Mouse (Mus musculus) myocyte (in vitro differentiated cells): ENCODE measurements around the gene Mfsd11. TPM values are rescaled to one million over a fixed set of nuclear protein-coding genes. Genes with fewer than 3 reads are reported as not detected.

Source experiments
- H3K27me3 ChIP-seq: one replicate; pipeline ENCODE4 v1.6.1; 2011; ENCODE audit not compliant: control insufficient read depth, insufficient read depth, insufficient read length
- H3K36me3 ChIP-seq: one replicate; pipeline ENCODE4 v1.6.1; 2011; ENCODE audit not compliant: control insufficient read depth, insufficient read depth
- H3K4me2 ChIP-seq: one replicate; pipeline ENCODE4 v1.6.1; 2011; ENCODE audit warnings: low read depth, control low read depth
- H3K4me3 ChIP-seq: one replicate; pipeline ENCODE4 v1.5.1; 2011; ENCODE audit warnings: mild to moderate bottlenecking, control low read depth, moderate library complexity
- H3K79me2 ChIP-seq: one replicate; pipeline ENCODE4 v1.6.1; 2011; ENCODE audit not compliant: control insufficient read depth, insufficient read depth
- H3ac ChIP-seq: one replicate; pipeline ENCODE4 v1.6.1; 2011; ENCODE audit not compliant: control insufficient read depth, insufficient read length
- CEBPB ChIP-seq: IDR thresholded peaks from 2 replicates; pipeline ENCODE4 v1.6.1; 2011; ENCODE audit warnings: mild to moderate bottlenecking, moderate library complexity; ENCODE audit not compliant: poor library complexity, insufficient read depth, severe bottlenecking
- E2F4 ChIP-seq: IDR thresholded peaks from one replicate; pipeline ENCODE4 v1.6.1; 2011; ENCODE audit warnings: mild to moderate bottlenecking, control low read depth, moderate library complexity; ENCODE audit not compliant: insufficient read depth
- MAX ChIP-seq: IDR thresholded peaks from one replicate; pipeline ENCODE4 v1.6.1; 2011; ENCODE audit warnings: low read depth, mild to moderate bottlenecking, control low read depth
- MYOD1 ChIP-seq, 3 experiments: IDR thresholded peaks; one replicate each; pipeline ENCODE4 v1.6.1; 2011; ENCODE audit warnings: control low read depth in 2 of 3, low read depth in 2 of 3, mild to moderate bottlenecking in 2 of 3, moderate library complexity in 1 of 3; ENCODE audit not compliant: insufficient read length in 2 of 3, control insufficient read depth in 1 of 3
- MYOG ChIP-seq, 3 experiments: IDR thresholded peaks; one replicate each; pipeline ENCODE4 v1.6.1; 2011; ENCODE audit warnings: control low read depth in 2 of 3, low read depth in 2 of 3, mild to moderate bottlenecking in 2 of 3; ENCODE audit not compliant: insufficient read length in 2 of 3, control insufficient read depth in 1 of 3, insufficient read depth in 1 of 3
- POLR2A ChIP-seq: IDR thresholded peaks from one replicate; pipeline ENCODE4 v1.6.1; 2011; ENCODE audit warnings: low read depth, mild to moderate bottlenecking, control low read depth, moderate library complexity; ENCODE audit not compliant: insufficient read length
- POLR2AphosphoS2 ChIP-seq: IDR thresholded peaks from one replicate; pipeline ENCODE4 v1.6.1; 2011; ENCODE audit warnings: low read depth, control low read depth; ENCODE audit not compliant: insufficient read length
- REST ChIP-seq: IDR thresholded peaks from one replicate; pipeline ENCODE4 v1.6.1; 2011; ENCODE audit warnings: mild to moderate bottlenecking, control low read depth, moderate library complexity; ENCODE audit not compliant: insufficient read depth, insufficient read length
- SRF ChIP-seq: IDR thresholded peaks from one replicate; pipeline ENCODE4 v1.6.1; 2011; ENCODE audit warnings: low read depth; ENCODE audit not compliant: control insufficient read depth, insufficient read length
- TCF12 ChIP-seq: IDR thresholded peaks from one replicate; pipeline ENCODE4 v1.6.1; 2011; ENCODE audit warnings: mild to moderate bottlenecking, control low read depth; ENCODE audit not compliant: poor library complexity, insufficient read depth, severe bottlenecking
- TCF3 ChIP-seq: IDR thresholded peaks from one replicate; pipeline ENCODE4 v1.6.1; 2011; ENCODE audit warnings: low read depth, control low read depth; ENCODE audit not compliant: insufficient read length
- USF1 ChIP-seq: IDR thresholded peaks from one replicate; pipeline ENCODE4 v1.6.1; 2011; ENCODE audit warnings: low read depth, mild to moderate bottlenecking, control low read depth, moderate library complexity
- polyA plus RNA-seq: library from polyadenylated mRNA; unstranded; fragments of >200 nt; fragmentation: generic; extraction: Trizol; gene quantifications from one replicate; pipeline ENCODE4 v1.2.1, GENCODE M21; 2012; ENCODE audit warnings: missing spikeins

The Mfsd11 gene
- polyA plus RNA-seq, result 40.0 TPM

GRCm38 (mm10) chr11:116852291-116852890 is at the start of gene Mfsd11:
Mfsd11 (plus strand) TSS chr11:116852440.
- H3K36me3 ChIP-seq, result peaks cover 39% of the 10 kb centered on the region
- peak within 1 kb of the TSS; percentile 92 for H3K4me2 ChIP-seq
- TF ChIP-seq CEBPB (no peak), POLR2AphosphoS2 (peak; percentile 43), POLR2A (peak; percentile 21)

DNA sequence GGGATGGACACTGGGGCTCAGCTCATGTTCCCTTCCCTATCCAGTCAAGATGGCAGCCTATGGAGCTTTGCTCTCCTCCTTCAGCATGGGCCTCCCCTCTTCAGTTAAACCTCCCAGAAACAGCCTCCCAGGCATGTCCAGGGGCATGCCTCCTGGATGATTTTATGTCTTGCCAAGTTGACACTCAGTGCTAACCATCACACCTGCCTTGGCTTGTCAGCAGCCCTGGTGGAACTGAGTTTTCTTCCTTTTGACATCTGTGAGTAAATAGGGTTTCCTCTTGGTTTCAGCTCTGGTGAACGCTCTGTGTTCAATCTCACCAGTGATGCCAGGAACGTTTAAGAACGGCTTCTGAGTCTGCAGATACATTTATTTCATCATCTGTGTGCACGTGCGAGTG is 49.5 kb upstream of the Mfsd11 start:
- no peak overlapping the region for H3K4me2 ChIP-seq
- no peak overlapping the region for H3K4me3 ChIP-seq
- TF ChIP-seq TCF12, result no peak
- TF ChIP-seq MYOD1 (IDR thresholded peaks at IDR 0.05; ENCODE audit: control insufficient read depth in 1 of 3, insufficient read length in 2 of 3, low read depth in 2 of 3), result peak; percentile 87 to 92 (median 91)
- TF ChIP-seq POLR2AphosphoS2, result peak; percentile 78
- H3K36me3 ChIP-seq, result no peaks in the 10 kb centered on the region
- H3ac ChIP-seq, result no peak overlapping the region
- no peaks in the 10 kb centered on the region for H3K79me2 ChIP-seq
- no peaks in the 10 kb centered on the region for H3K27me3 ChIP-seq

More at GRCm38 (mm10) chr11:116852291-116852890, at the start of gene Mfsd11:
- no peaks in the 10 kb centered on the region for H3K27me3 ChIP-seq
- H3K79me2 ChIP-seq, result peaks cover 64% of the 10 kb centered on the region
- H3K4me3 ChIP-seq, result peak within 1 kb of the TSS; percentile 97
- H3ac ChIP-seq, result peak within 1 kb of the TSS; percentile 62

DNA sequence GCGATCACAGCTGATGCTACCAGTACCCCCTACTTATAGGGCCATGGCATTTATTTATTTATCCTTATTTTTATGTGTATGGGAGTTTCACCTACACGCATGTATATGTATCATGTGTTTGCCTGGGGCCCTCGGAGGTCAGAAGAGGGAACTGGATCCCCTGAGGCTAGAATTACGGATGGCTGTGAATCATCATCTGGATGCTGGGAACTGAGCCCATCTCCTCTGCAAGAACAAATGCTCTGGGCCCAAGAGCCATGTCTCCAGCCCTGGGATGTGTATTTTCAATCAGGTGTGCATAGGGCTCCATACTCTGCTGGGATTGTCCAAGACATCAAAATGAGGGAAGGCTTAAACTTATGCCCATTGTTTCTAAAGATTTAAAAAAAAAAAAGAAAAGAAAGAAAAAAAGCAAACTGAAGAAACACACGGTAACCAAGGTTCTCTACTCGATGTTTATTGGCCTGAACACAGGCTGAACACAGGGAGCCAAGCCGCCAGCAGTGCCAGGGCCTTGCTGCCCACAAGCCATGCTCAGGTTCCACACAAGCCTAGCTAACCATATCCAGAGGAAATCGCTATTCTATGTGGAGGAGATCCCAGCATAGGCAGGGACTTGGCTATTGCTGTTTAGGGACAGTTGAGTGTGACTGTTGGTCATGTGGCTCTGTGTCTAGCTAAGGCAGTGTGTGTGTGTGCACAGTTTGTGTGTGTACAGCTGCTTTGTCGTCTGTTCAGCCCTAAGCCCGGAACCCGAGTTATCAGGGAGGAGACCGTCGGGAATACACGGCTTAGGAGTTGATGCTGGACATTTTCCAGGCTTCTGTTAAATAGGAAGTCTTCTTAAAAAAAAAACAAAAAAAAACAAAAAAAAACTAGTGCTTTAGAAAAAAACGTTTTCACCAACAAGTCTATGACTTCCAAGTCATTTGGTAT is 45.8 kb upstream of the Mfsd11 start:
- Histone ChIP-seq H3ac (no peak overlapping the region), H3K4me3 (no peak overlapping the region), H3K36me3 (peaks cover 11% of the 10 kb centered on the region), H3K79me2 (no peaks in the 10 kb centered on the region), H3K27me3 (no peaks in the 10 kb centered on the region), H3K4me2 (peak overlapping the region; percentile 18)
- TF ChIP-seq POLR2AphosphoS2 (peak; percentile 34), CEBPB (no peak), MYOG (IDR thresholded peaks at IDR 0.05; ENCODE audit: control insufficient read depth in 1 of 3, insufficient read depth in 1 of 3, insufficient read length in 2 of 3, low read depth in 2 of 3) (no peak), TCF3 (no peak), USF1 (no peak), TCF12 (no peak), POLR2A (no peak), SRF (no peak), MAX (no peak), E2F4 (no peak), MYOD1 (IDR thresholded peaks at IDR 0.05; ENCODE audit: control insufficient read depth in 1 of 3, insufficient read length in 2 of 3, low read depth in 2 of 3) (peak in 1 of 3 experiments; percentile 3), REST (no peak)

GRCm38 (mm10) chr11:116807116-116807515 is 45.1 kb upstream of the Mfsd11 start:
- peaks cover 11% of the 10 kb centered on the region for H3K36me3 ChIP-seq
- H3ac ChIP-seq, result no peak overlapping the region
- no peaks in the 10 kb centered on the region for H3K79me2 ChIP-seq
- H3K4me3 ChIP-seq, result no peak overlapping the region
- no peak for TF ChIP-seq MYOD1 (IDR thresholded peaks at IDR 0.05; ENCODE audit: control insufficient read depth in 1 of 3, insufficient read length in 2 of 3, low read depth in 2 of 3)
- TF ChIP-seq E2F4, result no peak
- no peak for TF ChIP-seq CEBPB
- TF ChIP-seq POLR2AphosphoS2, result no peak
- TF ChIP-seq TCF12, result no peak
- TF ChIP-seq USF1, result no peak
- no peak for TF ChIP-seq MAX
- no peak for TF ChIP-seq SRF
- TF ChIP-seq REST, result no peak
- no peak for TF ChIP-seq POLR2A
- no peak for TF ChIP-seq MYOG (IDR thresholded peaks at IDR 0.05; ENCODE audit: control insufficient read depth in 1 of 3, insufficient read depth in 1 of 3, insufficient read length in 2 of 3, low read depth in 2 of 3)
- no peak for TF ChIP-seq TCF3
- H3K4me2 ChIP-seq, result peak overlapping the region; percentile 3
- no peaks in the 10 kb centered on the region for H3K27me3 ChIP-seq

DNA sequence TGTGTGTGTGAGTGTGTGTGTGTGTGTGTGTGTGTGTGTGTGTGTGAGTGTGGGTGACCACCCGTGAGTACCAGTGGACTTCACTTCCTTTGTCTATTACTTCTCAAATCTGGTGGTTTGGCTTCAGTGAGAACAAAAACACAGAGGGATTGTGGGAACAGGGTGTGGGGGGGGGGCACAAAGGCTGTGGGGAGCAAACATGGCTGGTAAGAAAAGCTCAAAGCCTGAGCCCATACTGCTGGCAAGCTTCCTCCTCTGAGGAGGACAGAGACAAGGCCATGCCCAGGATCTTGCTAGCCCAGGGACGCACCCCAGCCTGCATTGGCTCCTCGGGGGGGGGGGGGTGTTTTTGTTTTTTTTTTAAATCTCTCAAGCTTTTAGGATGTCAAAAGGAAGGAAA is 44.7 kb upstream of the Mfsd11 start:
- Histone ChIP-seq H3K27me3 (no peaks in the 10 kb centered on the region), H3K4me3 (no peak overlapping the region), H3ac (no peak overlapping the region), H3K79me2 (no peaks in the 10 kb centered on the region), H3K4me2 (peak overlapping the region; percentile 3), H3K36me3 (peaks cover 11% of the 10 kb centered on the region)
- no peak for TF ChIP-seq TCF3
- TF ChIP-seq E2F4, result no peak
- TF ChIP-seq TCF12, result no peak
- TF ChIP-seq MYOG (IDR thresholded peaks at IDR 0.05; ENCODE audit: control insufficient read depth in 1 of 3, insufficient read depth in 1 of 3, insufficient read length in 2 of 3, low read depth in 2 of 3), result no peak
- TF ChIP-seq MYOD1 (IDR thresholded peaks at IDR 0.05; ENCODE audit: control insufficient read depth in 1 of 3, insufficient read length in 2 of 3, low read depth in 2 of 3), result no peak
- TF ChIP-seq CEBPB, result no peak
- TF ChIP-seq REST, result no peak
- no peak for TF ChIP-seq POLR2A
- no peak for TF ChIP-seq SRF
- TF ChIP-seq USF1, result no peak
- TF ChIP-seq MAX, result no peak
- TF ChIP-seq POLR2AphosphoS2, result no peak
